Mouse (Mus musculus) regulatory T cell (primary cell): ENCODE results near the gene Col26a1.

Source experiments
- in situ Hi-C: fragments of 300-600 bp; cut with MboI, MseI; formaldehyde crosslinking; loops from one replicate; pipeline ENCODE4 v1.15.1; 2025; ENCODE audit warnings: high pct_unique_total_duplicates

Col26a1 gene

GRCm38 (mm10) chr5:136697618-136698017, 185.4 kb downstream of the Col26a1 start:
- in situ Hi-C loops: no loop called here

- in situ Hi-C loops: no loop called here
These were observed 186.5 kb downstream of the Col26a1 start for GRCm38 (mm10) chr5:136696516-136696915.

- in situ Hi-C loops: no loop called here
These were observed 188.0 kb downstream of the Col26a1 start for GRCm38 (mm10) chr5:136694976-136695375.

GRCm38 (mm10) chr5:136693418-136693817, 189.6 kb downstream of the Col26a1 start:
- in situ Hi-C loops: no loop called here

GRCm38 (mm10) chr5:136692784-136693183, 190.2 kb downstream of the Col26a1 start, which contains the start of gene Myl10:
Gene Myl10, plus strand, starts transcription at chr5:136693146.
- in situ Hi-C loops: no loop called here
